Mouse (Mus musculus) CH12.LX (cell line): ENCODE data around the gene Pdpk1. TPM values are rescaled to one million over a fixed set of nuclear protein-coding genes. Genes with fewer than 3 reads are reported as not detected.
"Not testable (repeated sequence)": the region's sequence is repeated elsewhere in the genome, so short reads cannot be mapped to it uniquely, and the experiment has no call there.

Source experiments
- DNase-seq: peaks from one replicate; pipeline ENCODE4 v3.0.0-alpha.2; 2013; ENCODE audit errors: extremely low read depth
- H3K27ac ChIP-seq: 2 replicates; pipeline ENCODE4 v1.5.1; 2012; ENCODE audit warnings: low read depth, mild to moderate bottlenecking, control low read depth, moderate library complexity; ENCODE audit not compliant: insufficient read depth
- H3K27me3 ChIP-seq: replicated peaks from 2 replicates; pipeline ENCODE3; 2012; ENCODE audit warnings: inconsistent platforms
- H3K36me3 ChIP-seq, 2 experiments: replicated peaks in 1 of 2; 2 replicates each; pipeline versions ENCODE3 to v1.6.1; 2012; ENCODE audit warnings: inconsistent platforms in 1 of 2, low read length in 1 of 2, mild to moderate bottlenecking in 1 of 2, mixed read lengths in 1 of 2, moderate library complexity in 1 of 2; ENCODE audit not compliant: control insufficient read depth in 1 of 2, insufficient read depth in 1 of 2
- H3K4me1 ChIP-seq, 2 experiments: 2 replicates each; pipeline ENCODE4 v1.6.1; 2012; ENCODE audit warnings: inconsistent platforms in 1 of 2, moderate library complexity in 1 of 2; ENCODE audit not compliant: insufficient read depth in 2 of 2, control insufficient read depth in 1 of 2
- H3K4me2 ChIP-seq: 2 replicates; pipeline ENCODE4 v1.6.1; 2012; ENCODE audit warnings: low read depth, mild to moderate bottlenecking, control low read depth; ENCODE audit not compliant: poor library complexity, insufficient read depth, severe bottlenecking
- H3K4me3 ChIP-seq, 3 experiments: fragments of 150-350 bp in 1 of 3; sonication (generic) in 1 of 3; replicated peaks in 1 of 3; 2 replicates each; pipeline versions ENCODE3 to v1.5.1; 2011 to 2012; ENCODE audit warnings: low read depth in 2 of 3, low read length in 2 of 3, mild to moderate bottlenecking in 2 of 3, moderate library complexity in 2 of 3, control low read depth in 1 of 3, improper control_type of control experiment in 1 of 3, inconsistent platforms in 1 of 3, mixed read lengths in 1 of 3; ENCODE audit not compliant: poor library complexity in 1 of 3
- H3K79me2 ChIP-seq: replicated peaks from 2 replicates; pipeline ENCODE4 v1.6.1; 2012; ENCODE audit warnings: mild to moderate bottlenecking, moderate library complexity; ENCODE audit not compliant: control insufficient read depth, poor library complexity, insufficient read depth, severe bottlenecking; ENCODE audit errors: extremely low read depth
- H3K9ac ChIP-seq: 2 replicates; pipeline ENCODE4 v1.6.1; 2012; ENCODE audit warnings: low read depth, mild to moderate bottlenecking, control low read depth, moderate library complexity; ENCODE audit not compliant: insufficient read depth
- H3K9me3 ChIP-seq: replicated peaks from 2 replicates; pipeline ENCODE3; 2012; ENCODE audit warnings: low read length, inconsistent platforms, mixed read lengths
- BHLHE40 ChIP-seq: IDR thresholded peaks from 2 replicates; pipeline ENCODE4 v1.6.1; 2011; ENCODE audit warnings: mild to moderate bottlenecking, low read depth, low read length, improper control_type of control experiment
- CHD1 ChIP-seq: IDR thresholded peaks from 2 replicates; pipeline ENCODE4 v1.6.1; 2012; ENCODE audit warnings: low read depth, low read length, improper control_type of control experiment, inconsistent platforms
- CHD2 ChIP-seq: IDR thresholded peaks from 2 replicates; pipeline ENCODE4 v1.6.1; 2011; ENCODE audit warnings: low read length, improper control_type of control experiment
- CTCF ChIP-seq, 2 experiments: IDR thresholded peaks in 1 of 2; conservative IDR thresholded peaks in 1 of 2; 2 replicates each; pipeline ENCODE4 v1.5.1; 2011 to 2012; ENCODE audit warnings: low read depth in 2 of 2, low read length in 2 of 2, improper control_type of control experiment in 1 of 2, inconsistent platforms in 1 of 2, mild to moderate bottlenecking in 1 of 2, moderate library complexity in 1 of 2
- E2F4 ChIP-seq: IDR thresholded peaks from 2 replicates; pipeline ENCODE4 v1.6.1; 2011; ENCODE audit warnings: low read depth, low read length, improper control_type of control experiment; ENCODE audit not compliant: insufficient replicate concordance
- ETS1 ChIP-seq: conservative IDR thresholded peaks from 2 replicates; pipeline ENCODE4 v1.6.1; 2012; ENCODE audit warnings: low read depth, mild to moderate bottlenecking, inconsistent platforms, low read length, improper control_type of control experiment, moderate library complexity
- IRF4 ChIP-seq: IDR thresholded peaks from 2 replicates; pipeline ENCODE4 v1.6.1; 2014; ENCODE audit warnings: low read depth, mild to moderate bottlenecking, inconsistent platforms, low read length, improper control_type of control experiment
- KAT2A ChIP-seq: IDR thresholded peaks from 2 replicates; pipeline ENCODE4 v1.6.1; 2012; ENCODE audit warnings: low read length, improper control_type of control experiment, inconsistent platforms; ENCODE audit not compliant: insufficient replicate concordance
- MAFK ChIP-seq: IDR thresholded peaks from 2 replicates; pipeline ENCODE4 v1.6.1; 2011; ENCODE audit warnings: low read length, improper control_type of control experiment; ENCODE audit not compliant: insufficient replicate concordance
- MAX ChIP-seq: IDR thresholded peaks from 2 replicates; pipeline ENCODE4 v1.6.1; 2011; ENCODE audit warnings: low read length, improper control_type of control experiment
- MYC ChIP-seq: IDR thresholded peaks from 2 replicates; pipeline ENCODE4 v1.6.1; 2011; ENCODE audit warnings: low read depth, mild to moderate bottlenecking, improper control_type of control experiment, low read length
- NRF1 ChIP-seq: IDR thresholded peaks from 2 replicates; pipeline ENCODE4 v1.6.1; 2014; ENCODE audit warnings: low read depth, mild to moderate bottlenecking, inconsistent platforms, low read length, improper control_type of control experiment, moderate library complexity
- PAX5 ChIP-seq: IDR thresholded peaks from 2 replicates; pipeline ENCODE4 v1.6.1; 2012; ENCODE audit warnings: low read length, inconsistent platforms, mixed read lengths
- POLR2A ChIP-seq: IDR thresholded peaks from 2 replicates; pipeline ENCODE4 v1.6.1; 2011; ENCODE audit warnings: low read depth, mild to moderate bottlenecking, improper control_type of control experiment, low read length
- RCOR1 ChIP-seq: conservative IDR thresholded peaks from 2 replicates; pipeline ENCODE4 v1.6.1; 2012; ENCODE audit warnings: low read depth, mild to moderate bottlenecking, inconsistent platforms, low read length, improper control_type of control experiment
- TCF12 ChIP-seq: IDR thresholded peaks from 2 replicates; pipeline ENCODE4 v1.6.1; 2014; ENCODE audit warnings: low read depth, mild to moderate bottlenecking, inconsistent platforms, low read length, improper control_type of control experiment
- USF2 ChIP-seq: conservative IDR thresholded peaks from 2 replicates; pipeline ENCODE4 v1.6.1; 2011; ENCODE audit warnings: low read depth, low read length, improper control_type of control experiment
- ZC3H11A ChIP-seq: IDR thresholded peaks from 2 replicates; pipeline ENCODE4 v1.6.1; 2012; ENCODE audit warnings: low read depth, mild to moderate bottlenecking, inconsistent platforms, low read length, improper control_type of control experiment
- ZKSCAN1 ChIP-seq: IDR thresholded peaks from 2 replicates; pipeline ENCODE4 v1.6.1; 2012; ENCODE audit warnings: low read depth, inconsistent platforms, low read length, improper control_type of control experiment, borderline replicate concordance
- ZNF384 ChIP-seq: IDR thresholded peaks from 2 replicates; pipeline ENCODE4 v1.6.1; 2012; ENCODE audit warnings: low read depth, low read length, improper control_type of control experiment, inconsistent platforms
- dilution Hi-C: fragments of 300-500 bp; cut with MboI; formaldehyde crosslinking; loops from 2 replicates; pipeline ENCODE4 v1.14.3; 2020; ENCODE audit warnings: low sequenced_read_pairs; ENCODE audit not compliant: extremely low pct_unique_long_range_greater_than_20kb, extremely low pct_ligation_motif_present
- in situ Hi-C: fragments of 300-500 bp; cut with MboI; formaldehyde crosslinking; loops from 3 replicates; pipeline ENCODE4 v1.14.3; 2019; ENCODE audit warnings: low sequenced_read_pairs, low pct_ligation_motif_present, low pct_unique_long_range_greater_than_20kb, mixed read lengths
- polyA plus RNA-seq: library from polyadenylated mRNA; unstranded; fragments of >175 nt; gene quantifications from 2 replicates; pipeline ENCODE4 v1.2.1, GENCODE M21; 2012; ENCODE audit warnings: low read depth; ENCODE audit not compliant: insufficient read length
- total RNA-seq, 2 experiments: library from RNA; depleted of rRNA; stranded (reverse); fragments of 300-350 nt in 1 of 2; fragments of >200 nt in 1 of 2; gene quantifications; 2 replicates each; pipeline ENCODE4 v1.2.3; 2012 to 2014

Gene Pdpk1
- total and polyA plus RNA-seq, 3 experiments = 12.2 to 17.0 (median 15.9) TPM

GRCm38 (mm10) chr17:24134062-24134461, 16.7 kb downstream of the Pdpk1 start:
- TF ChIP-seq ETS1 = no peak
- no peak for TF ChIP-seq MAFK
- no peak for TF ChIP-seq ZKSCAN1
- TF ChIP-seq E2F4 = no peak
- TF ChIP-seq USF2 = no peak
- no peak for TF ChIP-seq MYC
- TF ChIP-seq PAX5 = no peak
- no peak for TF ChIP-seq NRF1
- no peak for TF ChIP-seq CHD2
- TF ChIP-seq CHD1 = no peak
- no peak for TF ChIP-seq IRF4
- no peak for TF ChIP-seq RCOR1
- TF ChIP-seq TCF12 = no peak
- TF ChIP-seq CTCF (conservative IDR thresholded peaks at IDR 0.05 in 1 of 2, IDR thresholded peaks at IDR 0.05 in 1 of 2; ENCODE audit: low read depth in 2 of 2, low read length in 2 of 2) = no peak
- TF ChIP-seq KAT2A = no peak
- TF ChIP-seq ZNF384 = no peak
- TF ChIP-seq ZC3H11A = no peak
- TF ChIP-seq POLR2A = no peak
- no peak for TF ChIP-seq BHLHE40
- TF ChIP-seq MAX = no peak
- Histone ChIP-seq H3K4me3 (no peak overlapping the region), H3K9me3 (no peaks in the 10 kb centered on the region), H3K79me2 (peaks cover 27% of the 10 kb centered on the region), H3K4me1 (peaks cover under 1 to 44% of the 10 kb centered on the region in 2 experiments; a peak in 3 of 4 replicates), H3K4me2 (no peak overlapping the region), H3K36me3 (peaks cover 0 to 27% of the 10 kb centered on the region in 2 experiments), H3K27ac (no peak overlapping the region), H3K27me3 (no peaks in the 10 kb centered on the region), H3K9ac (no peak overlapping the region)
- in situ Hi-C loops = no loop called here
- no peak for DNase-seq
- dilution Hi-C loops = no loop called here

- H3K27ac ChIP-seq, DNase-seq, H3K9me3 ChIP-seq, H3K4me2 ChIP-seq, H3K27me3 ChIP-seq, H3K4me3 ChIP-seq, in situ Hi-C loops, dilution Hi-C loops, H3K9ac ChIP-seq: not testable (repeated sequence)
- H3K36me3 ChIP-seq = peaks cover 0 to 23% of the 10 kb centered on the region in 2 experiments
- peaks cover 0 to 33% of the 10 kb centered on the region in 2 experiments; a peak in 2 of 4 replicates for H3K4me1 ChIP-seq
- TF ChIP-seq CTCF (conservative IDR thresholded peaks at IDR 0.05 in 1 of 2, IDR thresholded peaks at IDR 0.05 in 1 of 2; ENCODE audit: low read depth in 2 of 2, low read length in 2 of 2) = peak in 1 of 2 experiments; percentile 42; a peak in 1 of 4 replicates
- peaks cover 26% of the 10 kb centered on the region for H3K79me2 ChIP-seq
Observed at GRCm38 (mm10) chr17:24132919-24133318, 17.8 kb downstream of the Pdpk1 start.
